Mouse (Mus musculus) NIH3T3 (cell line): ENCODE measurements around the gene Pqlc3.
A peak's percentile ranks its signal among the peaks of the same experiment; 100 is the strongest.

Experiments used
- DNase-seq: peaks from one replicate; pipeline ENCODE4 v3.0.0-alpha.2; 2012; ENCODE audit warnings: low read depth

Pqlc3 gene

GRCm38 (mm10) chr12:17009466-17009865 lies 9.3 kb upstream of the Pqlc3 start:
- no peak for DNase-seq

DNA sequence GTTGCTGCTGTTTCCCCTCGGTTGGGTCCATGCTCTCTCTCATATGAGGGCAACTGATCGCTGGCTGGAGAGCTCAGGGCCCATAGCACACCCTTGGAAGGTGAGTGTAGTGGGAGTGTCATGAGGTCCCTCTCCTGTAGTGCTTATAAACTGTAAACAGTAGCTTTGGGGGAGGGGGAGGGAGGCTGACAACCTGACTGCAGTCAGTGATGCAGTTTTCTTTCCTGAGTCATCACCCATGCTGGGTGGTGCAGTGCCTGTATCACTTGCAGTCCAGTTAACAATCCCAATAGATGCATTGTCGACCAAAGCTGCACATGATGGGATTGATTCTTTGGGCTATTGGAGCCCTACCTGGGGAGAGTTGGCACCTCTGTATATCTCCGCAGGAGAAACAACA lies 1.0 kb upstream of the Pqlc3 start:
- peak; percentile 43 for DNase-seq

- peak; percentile 43 for DNase-seq
Measured at GRCm38 (mm10) chr12:17000628-17001027, 420 bp upstream of the Pqlc3 start.

GRCm38 (mm10) chr12:16999146-16999545 lies 1.1 kb downstream of the Pqlc3 start:
- no peak for DNase-seq

DNA sequence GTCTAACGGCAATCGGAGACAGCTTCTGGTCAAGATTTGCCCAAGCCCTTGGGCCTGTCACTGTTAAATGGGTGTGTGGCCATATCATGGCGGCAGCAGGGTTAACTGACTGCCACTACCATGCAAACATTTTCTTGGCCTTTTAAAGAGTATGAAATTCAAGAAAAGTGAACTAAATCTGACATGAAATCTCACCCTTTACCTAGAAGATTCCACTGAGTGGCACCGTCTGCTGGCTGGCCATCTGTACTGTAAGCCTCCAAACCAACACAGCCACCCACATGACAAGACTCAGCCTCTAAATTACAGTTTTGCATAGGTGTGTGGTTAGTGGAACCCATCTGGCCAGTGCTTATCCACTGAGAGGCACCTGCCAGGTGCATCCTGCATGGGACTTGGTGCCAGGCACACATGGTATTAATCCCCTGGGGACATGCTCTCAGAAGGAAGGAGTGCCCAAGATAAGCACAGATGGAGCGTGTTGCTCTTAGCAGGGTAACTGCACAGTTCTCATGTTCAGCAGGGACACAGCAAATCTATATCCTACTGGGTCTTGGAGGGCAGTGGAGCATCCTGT lies 3.2 kb downstream of the Pqlc3 start:
- no peak for DNase-seq

DNA sequence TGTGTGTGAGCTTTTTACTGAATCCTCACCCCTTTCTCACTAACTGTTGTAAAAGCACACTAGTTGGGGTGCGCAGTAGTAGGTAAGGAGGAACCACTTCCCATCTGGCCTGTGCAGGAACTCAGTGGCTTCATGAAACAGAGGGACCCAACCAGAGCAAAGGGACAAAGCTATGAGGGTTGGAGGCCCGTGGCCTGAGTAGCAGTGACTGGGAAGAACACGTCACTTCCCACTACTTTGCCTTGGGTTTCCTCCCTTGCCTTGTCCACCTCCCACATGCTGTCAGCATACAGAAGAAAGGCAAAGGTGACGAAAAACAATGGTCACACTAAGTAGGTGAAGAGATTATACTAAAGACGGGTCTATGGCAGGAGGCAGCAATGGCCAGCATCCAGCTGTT lies 3.9 kb downstream of the Pqlc3 start:
- DNase-seq, result no peak

GRCm38 (mm10) chr12:16994291-16994690 lies 5.9 kb downstream of the Pqlc3 start:
- DNase-seq, result no peak

- DNase-seq, result no peak
Measured at GRCm38 (mm10) chr12:16992355-16992754, 7.9 kb downstream of the Pqlc3 start.

DNA sequence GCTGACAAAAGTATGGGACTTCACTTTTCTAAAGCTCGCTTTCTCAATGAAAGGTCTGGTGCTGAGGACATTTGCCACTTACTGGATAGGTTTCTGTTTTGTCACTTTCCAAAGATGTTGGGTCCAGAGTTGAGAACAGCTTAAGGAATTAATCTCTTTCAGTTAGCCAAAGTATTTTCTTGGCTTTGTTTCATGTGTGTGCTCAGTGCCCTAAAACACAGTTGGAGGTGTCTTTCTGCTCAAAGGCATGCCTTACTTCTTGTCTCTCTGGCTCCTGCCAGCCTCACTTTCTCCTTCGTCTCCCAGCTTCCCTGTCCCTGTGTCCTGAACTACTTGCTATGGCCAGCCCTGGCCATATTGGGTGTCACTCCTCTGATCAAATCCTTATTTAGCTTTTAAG lies 8.8 kb downstream of the Pqlc3 start:
- DNase-seq, result no peak

- DNase-seq, result no peak
Measured at GRCm38 (mm10) chr12:16985778-16986177, 14.4 kb downstream of the Pqlc3 start.

- DNase-seq, result no peak
Measured at GRCm38 (mm10) chr12:16977120-16977519, 23.1 kb downstream of the Pqlc3 start.

DNA sequence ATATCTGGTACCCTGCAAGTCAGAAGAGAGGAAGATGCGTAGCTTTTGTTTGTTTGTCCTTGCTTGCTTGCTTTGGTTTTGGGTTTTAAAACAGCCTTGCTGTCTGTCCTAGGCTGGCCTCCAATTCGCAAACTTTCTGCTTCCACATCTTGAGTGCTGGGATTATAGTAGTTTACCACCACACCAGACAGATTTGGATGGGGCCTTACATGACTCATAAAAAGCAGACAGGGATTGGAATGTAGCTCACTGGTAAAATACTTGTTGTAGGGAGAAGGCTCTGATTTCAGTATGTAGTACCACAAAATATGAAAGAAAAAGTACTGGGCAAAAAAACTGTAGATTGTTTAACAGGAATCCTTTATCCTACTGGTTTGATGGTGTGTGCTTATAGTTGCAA lies 33.4 kb downstream of the Pqlc3 start:
- peak; percentile 70 for DNase-seq

- DNase-seq, result no peak
Measured at GRCm38 (mm10) chr12:16963354-16963753, 36.9 kb downstream of the Pqlc3 start.

DNA sequence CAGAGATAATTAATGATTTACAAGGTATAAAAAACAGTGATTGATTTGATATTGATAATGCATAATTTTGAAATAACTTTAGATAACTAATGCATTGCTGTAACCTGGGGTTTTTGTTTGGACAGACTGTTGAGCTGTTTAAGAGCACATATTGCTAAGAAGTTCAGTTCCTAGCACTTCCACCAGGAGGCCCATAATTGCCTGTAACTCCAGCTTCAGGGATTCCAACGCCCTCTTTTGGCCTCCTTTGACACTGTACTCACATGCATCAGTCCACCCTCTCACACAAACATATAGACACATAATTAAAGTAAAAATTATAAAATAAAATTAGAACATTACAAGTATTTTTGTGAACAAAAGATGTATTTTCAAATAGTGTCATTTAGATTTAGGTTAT lies 41.4 kb downstream of the Pqlc3 start:
- DNase-seq, result peak; percentile 51

- DNase-seq, result no peak
Measured at GRCm38 (mm10) chr12:16948239-16948638, 52.0 kb downstream of the Pqlc3 start.

DNA sequence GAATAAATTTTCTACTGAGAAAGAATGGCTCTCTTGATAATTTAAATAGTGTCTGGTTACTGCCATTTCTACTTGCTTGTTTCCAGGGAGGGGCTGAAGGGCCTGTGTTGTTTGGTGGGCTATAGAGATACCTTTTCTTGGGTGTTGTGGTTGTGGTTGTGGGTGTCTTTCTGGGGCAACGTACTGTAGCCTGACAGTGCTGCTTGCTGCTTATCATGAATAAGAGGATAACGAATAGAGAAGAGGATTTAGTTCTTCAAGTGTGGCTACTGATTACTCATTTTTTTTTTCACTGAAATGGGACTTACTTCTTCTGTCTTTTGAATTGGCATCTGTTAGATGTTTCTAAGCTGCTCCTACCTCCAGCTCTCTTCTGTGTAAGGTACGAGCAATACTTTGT lies 58.2 kb downstream of the Pqlc3 start:
- no peak for DNase-seq
